Mouse (Mus musculus) ovary, postnatal 36 days (tissue): ENCODE data around the gene Slc3a2.

Experiments
- DNase-seq: peaks from one replicate; pipeline ENCODE4 v3.0.0; 2022; ENCODE audit warnings: low spot score, mixed read lengths

The Slc3a2 gene

GRCm38 (mm10) chr19:8662337-8662736, 60.8 kb downstream of the Slc3a2 start:
- peak; percentile 50 for DNase-seq

DNA sequence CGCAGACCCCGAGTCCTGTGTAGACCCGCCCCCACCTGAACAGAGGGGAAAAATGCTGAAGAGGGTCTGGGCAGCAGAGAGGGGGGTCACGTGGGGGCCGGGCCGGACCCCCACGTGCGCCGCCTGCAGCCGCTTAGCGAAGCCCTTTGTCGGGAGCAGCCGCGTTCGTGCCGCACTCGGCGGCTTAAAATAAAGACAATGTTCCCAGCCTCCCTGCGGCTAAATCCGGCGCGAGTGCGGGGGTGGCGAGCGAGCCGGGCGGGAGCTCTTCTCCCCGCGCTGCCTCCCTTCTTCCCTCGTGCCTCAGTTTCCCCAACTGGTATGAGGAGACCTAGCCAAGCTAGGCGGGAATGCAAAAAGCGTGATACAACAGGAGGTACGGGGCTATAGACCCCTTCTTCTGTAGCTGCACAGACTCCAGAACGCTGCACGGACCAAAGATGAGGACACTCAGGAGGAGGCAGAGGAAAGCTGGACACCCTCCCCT, 61.3 kb downstream of the Slc3a2 start:
- peak; percentile 28 for DNase-seq
